Mouse (Mus musculus) midbrain, embryonic 11.5 days (tissue): Measurements from ENCODE around the gene Hmgcl. TPM values are rescaled to one million over a fixed set of nuclear protein-coding genes. Genes with fewer than 3 reads are reported as not detected.

Source experiments
- ATAC-seq: fragments of 200-750 bp; cut with Nextera tagmentation; 2 replicates; pipeline ENCODE4 v1.8.0; 2017; ENCODE audit warnings: moderate TSS enrichment, moderate library complexity; ENCODE audit not compliant: low FRiP score
- DNase-seq: peaks from one replicate; pipeline ENCODE4 v3.0.0; 2015; ENCODE audit warnings: low spot score; ENCODE audit errors: missing footprints
- H3K27ac ChIP-seq: fragments of 300-500 bp; sonication (generic); 2 replicates; pipeline ENCODE4 v1.5.1; 2014; ENCODE audit warnings: low read depth, low read length
- H3K27me3 ChIP-seq: fragments of 300-500 bp; sonication (generic); 2 replicates; pipeline ENCODE4 v1.6.1; 2014; ENCODE audit warnings: mild to moderate bottlenecking, low read length, moderate library complexity, mixed read lengths; ENCODE audit not compliant: control insufficient read depth, insufficient read depth
- H3K36me3 ChIP-seq: fragments of 300-500 bp; sonication (generic); 2 replicates; pipeline ENCODE4 v1.6.1; 2014; ENCODE audit warnings: mild to moderate bottlenecking, low read length, moderate library complexity, mixed read lengths; ENCODE audit not compliant: control insufficient read depth, insufficient read depth
- H3K4me1 ChIP-seq: fragments of 300-500 bp; sonication (generic); 2 replicates; pipeline ENCODE4 v1.6.1; 2014; ENCODE audit warnings: low read length; ENCODE audit not compliant: control insufficient read depth, insufficient read depth
- H3K4me2 ChIP-seq: fragments of 300-500 bp; sonication (generic); 2 replicates; pipeline ENCODE4 v1.6.1; 2014; ENCODE audit warnings: mild to moderate bottlenecking, moderate library complexity
- H3K4me3 ChIP-seq: fragments of 300-500 bp; sonication (generic); 2 replicates; pipeline ENCODE4 v1.5.1; 2014; ENCODE audit warnings: low read depth, low read length
- H3K9ac ChIP-seq: fragments of 300-500 bp; sonication (generic); 2 replicates; pipeline ENCODE4 v1.6.1; 2014; ENCODE audit warnings: low read length
- H3K9me3 ChIP-seq: fragments of 300-500 bp; sonication (generic); 2 replicates; pipeline ENCODE4 v1.6.1; 2016; ENCODE audit warnings: low read length; ENCODE audit not compliant: control insufficient read depth
- WGBS: fragments of 180-500 bp; shearing (Covaris S2); extraction: QIAGEN DNeasy Blood & Tissue Kit; methylation state at CpG from one replicate; pipeline ENCODE4 v1.1.7; 2014; 5-methylcytosine and 5-hydroxymethylcytosine counted together
- polyA plus RNA-seq: library from polyadenylated mRNA; unstranded; fragments of >200 nt; fragmentation: Nextera tagmentation; extraction: Ambion mirVana; gene quantifications from 2 replicates; pipeline ENCODE4 v1.2.1, GENCODE M21; 2014

Hmgcl gene
- polyA plus RNA-seq, 1 experiment from 2014 or later, result 62.9 TPM

DNA sequence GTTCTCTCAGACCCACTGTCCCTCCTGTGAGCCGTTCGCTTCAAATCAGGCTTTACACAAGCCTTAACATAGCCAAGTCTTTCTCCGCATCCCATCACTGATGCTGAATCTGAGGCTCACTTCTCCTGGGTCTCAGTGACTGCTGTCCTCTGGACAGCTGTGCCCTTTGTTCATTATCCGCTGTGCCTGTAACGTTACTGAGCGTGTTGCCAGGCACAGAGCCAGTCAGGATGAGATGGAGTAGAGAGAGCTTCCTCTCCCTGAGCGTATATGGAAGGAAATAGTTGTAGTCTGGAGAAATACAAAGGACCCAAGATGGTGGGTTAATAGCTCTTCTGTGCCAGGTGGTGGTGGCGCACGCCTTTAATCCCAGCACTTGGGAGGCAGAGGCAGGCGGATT, 3.2 kb downstream of the Hmgcl start:
- H3K4me3 ChIP-seq, result no peak overlapping the region
- H3K9me3 ChIP-seq, result no peaks in the 10 kb centered on the region
- WGBS, result 93% methylated on average over 10 of the region's 10 CpGs
- ATAC-seq (no peak), DNase-seq (peak; percentile 14)
- peaks cover 7% of the 10 kb centered on the region for H3K4me1 ChIP-seq
- no peak overlapping the region for H3K4me2 ChIP-seq
- H3K9ac ChIP-seq, result no peak overlapping the region
- no peaks in the 10 kb centered on the region for H3K27me3 ChIP-seq
- peaks cover 5% of the 10 kb centered on the region for H3K36me3 ChIP-seq
- H3K27ac ChIP-seq, result no peak overlapping the region

DNA sequence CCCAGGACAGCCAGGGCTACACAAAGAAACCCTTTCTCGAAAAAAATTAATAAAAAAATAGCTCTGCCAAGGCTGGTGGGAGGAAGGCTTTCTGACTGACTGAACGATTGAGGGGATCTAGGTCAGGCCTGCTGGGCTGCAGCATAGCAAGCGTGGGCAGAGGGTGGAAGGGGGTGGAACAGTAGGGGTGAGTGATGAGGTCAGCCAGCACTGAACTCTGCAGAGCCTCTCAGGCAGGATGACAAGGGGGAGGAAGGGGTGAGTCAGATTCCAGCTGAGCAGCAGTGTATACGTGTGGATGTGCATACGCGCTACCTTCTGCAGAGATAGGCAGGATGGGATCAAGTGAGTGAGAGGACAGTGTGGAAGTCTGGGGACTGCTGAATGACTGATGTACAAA, 3.7 kb downstream of the Hmgcl start:
- H3K9ac ChIP-seq, result no peak overlapping the region
- H3K4me1 ChIP-seq, result peaks cover 7% of the 10 kb centered on the region
- H3K27ac ChIP-seq, result no peak overlapping the region
- H3K36me3 ChIP-seq, result peaks cover 5% of the 10 kb centered on the region
- no peak overlapping the region for H3K4me2 ChIP-seq
- H3K9me3 ChIP-seq, result no peaks in the 10 kb centered on the region
- H3K27me3 ChIP-seq, result no peaks in the 10 kb centered on the region
- ATAC-seq (no peak), DNase-seq (peak; percentile 37)
- H3K4me3 ChIP-seq, result no peak overlapping the region
- WGBS, result 73% methylated on average over 6 of the region's 6 CpGs

DNA sequence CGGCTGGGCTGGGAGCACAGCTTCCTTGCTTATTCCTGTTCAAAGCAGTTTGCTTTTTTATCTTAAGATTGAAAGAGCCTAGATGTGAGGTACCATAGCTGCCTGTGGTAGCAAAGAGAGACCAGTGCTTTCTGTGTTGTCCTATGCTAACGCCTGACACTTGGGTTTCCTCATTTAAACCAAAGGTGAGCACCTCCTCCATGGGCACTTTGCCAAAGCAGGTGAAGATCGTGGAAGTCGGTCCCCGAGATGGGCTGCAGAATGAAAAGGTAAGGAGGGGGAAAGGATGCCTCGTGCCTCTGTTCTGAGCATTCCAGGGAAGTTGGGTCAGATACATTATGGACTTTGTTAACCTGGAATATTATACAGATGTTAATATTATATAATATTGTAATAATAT, 4.1 kb downstream of the Hmgcl start:
- no peak overlapping the region for H3K9ac ChIP-seq
- H3K27me3 ChIP-seq, result no peaks in the 10 kb centered on the region
- DNase-seq (no peak), ATAC-seq (no peak)
- WGBS, result 90% methylated on average over 6 of the region's 6 CpGs
- H3K9me3 ChIP-seq, result no peaks in the 10 kb centered on the region
- H3K4me1 ChIP-seq, result peaks cover 7% of the 10 kb centered on the region
- H3K36me3 ChIP-seq, result peaks cover 5% of the 10 kb centered on the region
- no peak overlapping the region for H3K4me3 ChIP-seq
- no peak overlapping the region for H3K27ac ChIP-seq
- H3K4me2 ChIP-seq, result no peak overlapping the region

DNA sequence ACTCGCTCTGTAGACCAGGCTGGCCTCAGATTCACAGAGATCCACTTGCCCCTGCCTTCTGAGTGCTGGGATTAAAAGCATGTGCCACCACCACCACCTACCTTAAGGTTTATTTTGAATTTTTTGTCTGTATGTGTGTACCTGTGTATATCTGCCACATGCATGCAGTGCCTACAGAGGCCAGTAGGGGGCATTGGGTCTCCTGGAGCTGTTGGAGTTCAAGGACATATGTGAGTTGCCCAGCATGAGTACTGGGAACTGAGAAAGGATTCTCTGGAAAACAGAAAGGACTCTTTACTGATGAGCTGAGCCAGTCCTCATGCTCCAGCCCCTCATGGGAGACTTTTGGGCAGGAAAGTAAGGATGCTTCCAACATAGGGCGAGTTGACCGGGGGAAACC, 5.3 kb downstream of the Hmgcl start:
- Histone ChIP-seq H3K4me2 (no peak overlapping the region), H3K36me3 (peaks cover 5% of the 10 kb centered on the region), H3K4me3 (no peak overlapping the region), H3K9ac (no peak overlapping the region), H3K27me3 (no peaks in the 10 kb centered on the region), H3K27ac (no peak overlapping the region), H3K4me1 (peaks cover 3% of the 10 kb centered on the region), H3K9me3 (no peaks in the 10 kb centered on the region)
- WGBS, result 94% methylated on average over 3 of the region's 3 CpGs
- ATAC-seq, result no peak
- peak; percentile 82 for DNase-seq

DNA sequence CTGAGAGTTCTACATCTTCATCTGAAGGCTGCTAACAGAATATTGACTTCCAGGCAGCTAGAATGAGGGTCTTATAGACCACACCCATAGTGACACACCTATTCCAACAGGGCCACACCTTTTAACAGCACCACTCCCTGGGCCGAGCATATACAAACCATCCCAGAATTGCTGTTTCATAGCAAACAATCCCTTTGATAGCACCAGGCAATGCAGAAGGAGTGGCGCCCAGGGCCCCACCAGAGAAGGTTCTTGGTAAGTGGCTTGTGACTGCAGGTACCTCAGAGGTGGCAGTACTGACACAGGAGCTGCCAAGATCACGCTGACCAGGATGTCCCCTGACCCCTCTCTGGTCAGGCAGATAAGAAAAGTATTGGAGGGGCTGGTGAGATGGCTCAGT, 6.9 kb downstream of the Hmgcl start:
- H3K27ac ChIP-seq, result no peak overlapping the region
- H3K4me1 ChIP-seq, result no peaks in the 10 kb centered on the region; the same call in 1 of the 2 replicates
- H3K36me3 ChIP-seq, result peaks cover 5% of the 10 kb centered on the region
- 93% methylated on average over 3 of the region's 3 CpGs for WGBS
- no peak overlapping the region for H3K9ac ChIP-seq
- no peak overlapping the region for H3K4me2 ChIP-seq
- no peaks in the 10 kb centered on the region for H3K9me3 ChIP-seq
- H3K4me3 ChIP-seq, result no peak overlapping the region
- ATAC-seq, result no peak
- DNase-seq, result no peak
- H3K27me3 ChIP-seq, result no peaks in the 10 kb centered on the region

DNA sequence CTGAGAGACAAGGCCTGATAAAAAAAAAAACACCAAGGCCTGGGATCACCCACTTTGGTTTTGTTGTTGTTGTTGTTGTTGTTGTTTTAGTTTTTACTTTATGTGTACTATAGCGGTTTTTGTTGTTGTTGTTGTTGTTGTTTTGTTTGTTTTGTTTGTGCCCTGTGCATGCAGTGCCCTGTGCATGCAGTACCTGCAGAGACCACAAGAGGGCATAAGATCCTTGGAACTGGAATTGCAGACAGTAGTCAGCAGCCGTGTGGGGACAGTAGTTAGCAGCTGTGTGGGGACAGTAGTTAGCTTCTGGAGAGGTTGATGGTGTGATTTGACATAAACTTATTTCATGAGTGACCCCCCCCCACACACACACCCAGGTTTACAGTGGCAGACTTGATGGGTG, 8.0 kb downstream of the Hmgcl start:
- H3K4me3 ChIP-seq, result no peak overlapping the region
- H3K9me3 ChIP-seq, result no peaks in the 10 kb centered on the region
- peak; percentile 58; the same call in 1 of the 2 replicates for ATAC-seq
- no peak overlapping the region for H3K9ac ChIP-seq
- 17% methylated on average over 2 of the region's 2 CpGs for WGBS
- peak; percentile 97 for DNase-seq
- no peaks in the 10 kb centered on the region for H3K4me1 ChIP-seq
- no peaks in the 10 kb centered on the region for H3K27me3 ChIP-seq
- no peak overlapping the region for H3K27ac ChIP-seq
- no peak overlapping the region for H3K4me2 ChIP-seq
- peaks cover 5% of the 10 kb centered on the region for H3K36me3 ChIP-seq

DNA sequence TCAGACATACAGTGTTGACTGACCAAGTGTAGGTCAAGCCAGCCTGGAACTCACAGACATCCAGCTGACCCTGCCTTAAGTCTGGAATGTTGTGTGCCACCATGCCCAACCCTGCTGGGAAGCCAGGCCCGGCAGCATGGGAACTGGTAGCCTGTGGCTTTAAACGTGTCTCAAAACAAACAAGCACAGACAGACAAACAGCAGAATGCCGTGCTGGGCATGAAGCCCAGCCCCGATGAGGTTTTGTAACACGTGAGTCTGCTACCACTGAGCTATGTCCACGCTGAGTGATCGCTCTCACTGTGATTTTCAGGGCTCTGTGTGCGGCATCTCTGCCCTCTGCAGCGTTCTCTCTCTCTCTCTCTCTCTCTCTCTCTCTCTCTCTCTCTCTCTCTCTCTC, 9.6 kb downstream of the Hmgcl start:
- Histone ChIP-seq H3K27ac (no peak overlapping the region), H3K36me3 (peaks cover 5% of the 10 kb centered on the region), H3K4me1 (no peaks in the 10 kb centered on the region), H3K9ac (no peak overlapping the region), H3K4me2 (no peak overlapping the region), H3K4me3 (no peak overlapping the region), H3K9me3 (no peaks in the 10 kb centered on the region), H3K27me3 (no peaks in the 10 kb centered on the region)
- DNase-seq (no peak), ATAC-seq (no peak)
- WGBS, result 88% methylated on average over 9 of the region's 9 CpGs

DNA sequence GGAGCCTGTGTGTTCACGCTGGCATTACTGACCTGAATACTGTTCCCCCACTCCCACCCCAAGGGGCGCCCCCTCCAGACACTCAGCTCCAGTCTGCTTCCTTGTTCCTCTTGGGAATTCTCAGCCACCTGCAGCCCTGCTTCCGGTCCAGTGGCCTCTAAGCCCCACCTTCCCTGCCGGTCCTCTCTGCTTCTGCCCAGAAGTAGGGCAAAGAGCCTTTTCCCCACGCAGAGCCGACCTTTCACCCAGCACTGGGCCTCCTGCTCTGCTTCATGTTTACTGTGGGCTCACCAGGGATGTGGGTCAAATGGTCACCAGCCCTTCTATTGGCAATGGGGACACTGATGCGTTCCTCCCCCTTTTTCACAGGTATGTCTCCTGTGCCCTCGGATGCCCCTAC, 12.1 kb downstream of the Hmgcl start:
- Histone ChIP-seq H3K9ac (no peak overlapping the region), H3K4me2 (no peak overlapping the region), H3K4me3 (no peak overlapping the region), H3K27ac (no peak overlapping the region), H3K4me1 (no peaks in the 10 kb centered on the region; the same call in 1 of the 2 replicates), H3K27me3 (no peaks in the 10 kb centered on the region), H3K36me3 (no peaks in the 10 kb centered on the region), H3K9me3 (no peaks in the 10 kb centered on the region)
- DNase-seq (no peak), ATAC-seq (no peak)
- 63% methylated on average over 8 of the region's 8 CpGs for WGBS

DNA sequence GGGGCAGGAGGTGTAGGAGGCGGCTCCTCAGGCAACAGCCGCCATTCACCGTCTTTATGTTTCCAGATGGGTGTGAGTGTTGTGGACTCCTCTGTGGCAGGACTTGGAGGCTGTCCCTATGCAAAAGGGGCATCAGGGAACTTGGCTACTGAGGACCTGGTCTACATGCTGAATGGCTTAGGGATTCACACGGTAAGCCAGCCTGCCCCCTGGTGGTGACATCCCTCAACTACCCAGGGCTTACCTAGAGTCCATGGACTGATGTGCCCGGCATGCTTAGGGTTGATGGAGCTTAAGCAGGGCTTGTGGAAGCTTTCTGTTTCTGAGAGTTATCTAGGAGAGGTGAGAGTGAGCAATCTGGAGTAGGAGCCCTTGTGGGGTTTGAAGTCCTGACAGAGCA, 14.5 kb downstream of the Hmgcl start:
- 27% methylated on average over 5 of the region's 5 CpGs for WGBS
- no peak overlapping the region for H3K4me3 ChIP-seq
- no peaks in the 10 kb centered on the region; the same call in 1 of the 2 replicates for H3K27me3 ChIP-seq
- DNase-seq (peak; percentile 99), ATAC-seq (no peak)
- no peak overlapping the region for H3K9ac ChIP-seq
- peaks cover 9% of the 10 kb centered on the region for H3K4me1 ChIP-seq
- H3K27ac ChIP-seq, result no peak overlapping the region
- H3K9me3 ChIP-seq, result no peaks in the 10 kb centered on the region
- no peak overlapping the region for H3K4me2 ChIP-seq
- no peaks in the 10 kb centered on the region for H3K36me3 ChIP-seq

DNA sequence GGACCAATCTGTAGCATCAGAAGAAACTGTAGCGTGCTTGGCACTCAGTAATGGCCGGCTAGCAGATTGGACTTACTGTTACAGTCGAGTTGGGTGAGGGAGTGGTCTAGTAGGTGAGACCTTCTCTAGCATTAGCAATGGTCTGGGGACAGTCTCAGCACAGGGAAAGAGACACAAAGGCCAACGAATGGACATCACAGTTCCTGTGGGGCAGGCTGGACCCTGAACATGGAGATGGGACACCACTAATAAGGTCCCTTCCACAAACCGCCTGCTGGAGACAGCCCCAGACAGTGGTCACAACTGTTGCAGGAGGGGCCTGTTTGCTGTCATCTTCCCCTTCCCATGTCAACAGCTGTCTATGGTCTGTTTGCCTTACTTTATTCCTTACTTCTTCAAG, 15.5 kb downstream of the Hmgcl start:
- no peak for ATAC-seq
- WGBS, result 91% methylated on average over 5 of the region's 5 CpGs

More for the DNA sequence above, 15.5 kb downstream of the Hmgcl start:
- no peak for DNase-seq
- H3K9ac ChIP-seq, result no peak overlapping the region
- H3K27me3 ChIP-seq, result no peaks in the 10 kb centered on the region; the same call in 1 of the 2 replicates
- no peaks in the 10 kb centered on the region for H3K36me3 ChIP-seq
- H3K27ac ChIP-seq, result no peak overlapping the region
- H3K9me3 ChIP-seq, result no peaks in the 10 kb centered on the region
- H3K4me2 ChIP-seq, result no peak overlapping the region
- no peak overlapping the region for H3K4me3 ChIP-seq
- peaks cover 9% of the 10 kb centered on the region for H3K4me1 ChIP-seq
